Mouse (Mus musculus) spleen, postnatal 36 days (tissue): Measurements from ENCODE around the gene Trim33.
A peak's percentile ranks its signal among the peaks of the same experiment; 100 is the strongest.

Experiments
- DNase-seq, 2 experiments: peaks; one replicate each; pipeline ENCODE4 v3.0.0; 2022; ENCODE audit warnings: low spot score in 2 of 2, mixed read lengths in 1 of 2

Gene Trim33

DNA sequence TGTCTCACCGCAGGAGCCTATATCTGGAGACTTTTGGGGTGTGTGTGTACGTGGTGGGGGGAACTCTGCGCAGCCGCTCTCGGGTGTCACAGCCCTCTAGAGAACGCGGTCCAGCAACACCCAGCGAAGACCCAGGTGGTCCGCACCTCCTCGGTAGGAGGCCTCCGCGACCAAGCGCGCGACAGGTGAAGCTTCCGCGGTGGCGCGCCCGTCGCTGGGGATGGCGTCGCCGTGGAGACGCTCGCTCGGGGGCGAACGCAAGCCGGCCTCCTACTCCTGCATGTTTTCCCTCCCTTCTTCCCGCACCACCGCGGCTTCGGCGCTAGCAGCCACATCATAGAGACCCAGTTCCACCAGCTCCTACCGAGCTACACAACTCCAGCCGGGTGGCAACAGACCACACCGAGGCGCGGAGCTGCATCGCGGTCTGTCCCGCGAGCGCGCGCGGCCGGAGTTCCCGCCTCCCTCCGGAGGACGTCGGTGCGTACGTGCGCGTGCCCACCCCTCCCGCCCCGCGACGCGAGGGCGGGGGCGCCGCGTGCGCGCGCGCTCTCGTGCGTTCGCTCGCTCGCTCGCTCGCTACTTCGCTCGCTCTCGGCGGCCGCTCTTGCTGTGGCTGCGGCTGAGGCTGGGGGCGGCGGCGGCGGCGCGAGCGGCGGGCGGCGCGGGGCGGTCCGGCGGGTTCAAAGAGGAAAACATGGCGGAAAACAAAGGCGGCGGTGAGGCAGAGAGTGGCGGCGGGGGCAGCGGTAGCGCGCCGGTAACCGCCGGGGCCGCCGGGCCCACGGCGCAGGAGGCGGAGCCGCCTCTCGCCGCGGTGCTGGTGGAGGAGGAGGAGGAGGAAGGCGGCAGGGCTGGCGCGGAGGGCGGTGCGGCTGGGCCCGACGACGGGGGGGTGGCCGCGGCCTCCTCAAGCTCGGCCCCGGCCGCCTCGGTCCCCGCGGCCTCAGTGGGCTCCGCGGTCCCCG, at the start of gene Trim33:
Gene Trim33, plus strand, starts transcription at position 112 of the 968 bp plus-strand sequence.
- peak; percentile 85 to 88 for DNase-seq

DNA sequence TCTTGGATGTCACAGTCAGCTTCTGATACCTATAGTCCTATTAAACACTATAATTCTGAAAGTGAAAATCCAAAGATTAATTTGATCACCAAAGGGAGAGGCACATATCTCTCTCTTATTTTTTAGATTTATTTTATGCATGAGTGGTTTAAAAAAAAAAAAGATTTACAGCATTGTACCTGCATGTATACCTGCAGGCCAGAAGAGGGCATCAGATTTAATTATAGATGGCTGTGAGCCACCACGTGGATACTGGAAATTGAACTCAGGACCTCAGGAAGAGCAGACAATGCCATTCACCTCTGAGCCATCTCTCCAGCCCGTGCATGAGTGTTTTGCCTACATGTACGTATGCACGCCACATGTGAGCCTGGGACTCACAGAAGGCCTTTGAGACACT, 46.7 kb upstream of the Trim33 start:
- no peak for DNase-seq

GRCm38 (mm10) chr3:103241524-103241923, 37.6 kb upstream of the Trim33 start:
- DNase-seq = no peak

DNA sequence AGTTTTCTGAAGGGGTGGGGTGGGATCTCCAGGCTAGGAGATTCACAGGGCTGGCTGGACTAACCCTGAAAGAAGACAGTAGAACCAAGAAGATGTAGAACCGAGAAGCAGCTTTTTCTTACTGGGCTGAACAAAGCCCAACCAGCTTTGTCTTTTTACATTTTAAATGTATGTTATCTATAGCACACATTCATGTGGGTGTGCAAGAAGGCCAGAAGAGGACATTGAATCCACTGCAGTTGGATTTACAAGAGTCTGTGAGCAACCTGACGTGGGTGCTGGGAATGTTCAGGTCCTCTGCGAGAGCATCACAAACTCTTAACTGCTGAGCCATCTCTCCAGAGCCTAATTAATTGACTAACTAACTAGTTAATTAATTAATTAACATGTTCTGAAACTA, 36.9 kb upstream of the Trim33 start:
- no peak for DNase-seq

GRCm38 (mm10) chr3:103243491-103243890, 35.6 kb upstream of the Trim33 start:
- no peak for DNase-seq

DNA sequence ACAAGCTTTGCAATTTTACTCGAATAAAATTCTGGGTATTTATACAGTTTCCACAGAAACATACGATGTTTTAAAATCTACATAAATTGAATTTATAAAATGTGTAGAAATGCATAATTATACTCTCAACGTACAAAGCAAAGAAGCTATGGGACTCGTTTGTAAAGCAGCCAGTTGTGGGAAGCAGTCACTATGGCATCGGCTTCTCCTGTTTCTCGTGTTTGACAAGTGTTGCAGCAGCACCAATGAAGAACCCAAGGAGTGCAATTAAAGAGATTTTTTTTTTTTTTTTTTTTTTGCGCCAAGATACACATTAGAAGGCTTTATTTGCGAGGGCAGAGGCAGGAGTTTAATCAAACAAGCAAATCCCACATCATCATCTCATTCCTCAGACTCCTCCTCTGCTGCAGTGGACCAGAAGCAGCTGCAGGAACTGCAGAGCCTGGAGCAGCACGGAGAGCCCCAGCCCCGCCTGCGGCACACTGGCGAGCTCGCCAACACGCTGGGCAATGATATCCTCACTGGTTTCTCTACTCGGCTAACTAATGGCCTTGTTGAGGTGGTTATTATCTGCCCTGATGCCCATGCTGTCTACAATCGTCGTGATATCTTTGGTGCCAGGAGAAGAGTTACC, 32.3 kb upstream of the Trim33 start:
- DNase-seq = no peak

DNA sequence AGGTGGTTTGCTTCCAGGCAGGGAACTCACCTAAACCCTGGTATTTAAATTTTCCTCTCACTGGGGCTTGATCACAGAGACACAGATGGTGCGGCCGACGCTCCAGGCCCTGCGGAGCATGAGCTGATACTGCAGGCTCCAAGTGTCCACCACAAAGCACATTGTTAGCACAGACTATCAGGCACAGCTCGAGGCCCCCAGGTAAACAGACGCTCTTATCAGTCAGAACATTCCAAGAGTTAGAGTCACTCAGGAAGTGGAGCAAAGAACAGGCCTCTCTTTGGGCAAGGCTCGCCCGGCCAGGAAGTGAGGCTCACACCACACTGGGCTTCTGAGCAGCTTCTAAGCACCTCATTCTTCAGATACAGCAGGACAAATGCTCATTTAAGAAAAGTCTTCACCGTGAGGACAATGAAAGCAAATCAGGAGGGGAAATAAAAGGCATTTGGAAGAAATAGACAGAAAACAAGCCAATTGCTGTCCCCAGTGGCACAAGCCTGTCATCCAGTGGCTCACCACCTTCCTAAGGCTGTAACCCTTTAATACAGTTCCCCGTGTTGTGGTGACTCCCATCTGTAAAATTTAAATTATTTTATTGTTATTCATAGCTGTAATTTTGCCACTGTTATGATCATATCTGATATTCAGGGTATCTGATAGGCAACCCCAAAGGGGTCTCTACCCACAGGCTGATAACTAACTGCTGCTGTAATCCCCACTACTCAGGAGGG, 22.8 kb upstream of the Trim33 start:
- DNase-seq = no peak

- no peak for DNase-seq
Measured at GRCm38 (mm10) chr3:103262802-103263417, 16.2 kb upstream of the Trim33 start.

DNA sequence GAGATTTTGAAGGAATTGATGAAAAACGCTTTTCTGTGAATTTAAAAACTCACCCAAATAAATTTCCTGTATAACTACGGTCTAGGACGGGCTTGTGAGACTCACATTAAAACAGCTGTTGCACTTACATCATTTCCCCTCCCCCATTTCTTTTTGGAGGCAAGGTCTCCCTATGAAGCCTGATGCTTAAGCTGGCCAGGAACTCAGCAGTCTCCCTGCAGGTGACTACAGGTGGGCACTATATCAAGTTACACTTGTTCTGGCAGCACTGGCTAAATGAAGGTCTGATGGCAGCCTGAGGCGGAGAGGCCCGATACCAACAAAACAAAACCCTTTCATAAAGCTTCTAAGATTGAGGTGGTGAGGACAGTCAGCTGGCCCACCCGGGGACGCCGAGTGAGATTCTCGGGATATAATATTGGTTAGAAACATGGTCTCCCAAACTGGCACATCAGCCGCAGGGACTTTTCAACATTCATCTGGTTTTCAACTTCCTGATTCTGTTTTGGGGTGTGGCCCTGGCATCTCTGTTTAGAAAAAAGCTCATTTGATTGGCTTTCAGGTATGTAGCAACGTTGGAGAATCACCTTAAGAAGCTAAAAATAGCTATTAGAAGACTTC, 422 bp upstream of the Trim33 start:
- no peak for DNase-seq

- DNase-seq = peak; percentile 33 to 36
Measured at GRCm38 (mm10) chr3:103280241-103280761, 1.2 kb downstream of the Trim33 start.

GRCm38 (mm10) chr3:103280875-103281274, 1.8 kb downstream of the Trim33 start:
- DNase-seq = no peak

DNA sequence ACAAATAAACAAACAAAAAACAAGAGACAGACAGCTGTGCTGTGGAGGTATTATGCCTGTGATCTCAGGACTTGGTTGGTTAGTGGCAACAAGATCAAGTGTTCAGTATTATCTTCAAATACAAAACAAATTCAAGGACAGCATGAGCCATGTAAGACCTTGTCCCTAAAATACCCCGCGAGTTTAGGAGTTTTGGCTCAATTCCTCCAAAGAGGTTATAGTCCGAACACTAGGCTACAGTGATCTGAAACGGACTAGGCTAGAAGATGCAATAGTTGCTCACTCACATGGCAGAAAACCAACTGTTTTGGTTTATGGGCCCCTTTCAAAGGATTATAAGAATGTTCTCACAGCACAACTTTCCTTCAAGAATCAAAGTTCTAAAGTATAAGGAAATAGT, 9.7 kb downstream of the Trim33 start:
- no peak for DNase-seq

DNA sequence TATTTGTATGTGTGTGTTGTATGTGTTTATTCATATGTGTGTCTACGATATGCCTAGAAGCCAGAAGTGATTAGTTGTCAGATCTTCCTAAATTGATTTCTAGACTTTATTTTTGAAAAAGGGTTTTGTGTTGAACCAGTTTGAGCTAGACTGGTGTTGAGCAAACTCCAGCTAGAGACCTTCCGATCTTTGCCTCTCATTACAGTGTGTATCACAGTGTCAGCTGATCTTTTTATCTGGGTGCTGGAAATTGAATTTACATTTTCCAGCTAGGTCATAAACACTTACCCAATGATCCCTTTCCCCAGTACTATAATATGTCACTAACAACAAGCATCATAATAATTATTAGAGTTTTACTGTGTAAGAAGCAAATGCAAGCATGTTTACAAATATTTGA, 12.0 kb downstream of the Trim33 start:
- DNase-seq = no peak

GRCm38 (mm10) chr3:103305411-103305982, 26.4 kb downstream of the Trim33 start:
- no peak for DNase-seq

GRCm38 (mm10) chr3:103309252-103309651, 30.2 kb downstream of the Trim33 start:
- no peak for DNase-seq

- no peak for DNase-seq
Measured at GRCm38 (mm10) chr3:103309750-103310149, 30.7 kb downstream of the Trim33 start.

DNA sequence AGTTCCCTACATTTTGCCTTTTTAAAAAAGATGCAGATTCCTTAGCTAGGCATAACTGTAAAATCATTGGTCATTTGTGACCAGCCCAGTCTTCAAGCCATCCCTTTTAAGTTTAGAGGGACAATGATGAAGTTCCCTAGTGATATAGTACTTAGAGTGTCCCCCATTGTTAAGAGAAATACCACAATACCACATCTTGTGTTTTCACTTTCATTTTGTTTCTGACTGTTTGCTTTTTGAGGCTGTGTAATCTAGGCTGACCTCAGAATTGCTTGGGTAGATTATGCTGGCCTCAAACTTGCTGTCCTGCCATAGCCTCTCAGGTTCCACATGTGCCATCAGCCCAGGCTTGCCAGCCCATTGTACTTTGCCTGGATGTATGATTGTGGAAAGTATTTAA, 35.2 kb downstream of the Trim33 start:
- no peak for DNase-seq

GRCm38 (mm10) chr3:103335371-103335770, 56.3 kb downstream of the Trim33 start:
- DNase-seq = no peak

DNA sequence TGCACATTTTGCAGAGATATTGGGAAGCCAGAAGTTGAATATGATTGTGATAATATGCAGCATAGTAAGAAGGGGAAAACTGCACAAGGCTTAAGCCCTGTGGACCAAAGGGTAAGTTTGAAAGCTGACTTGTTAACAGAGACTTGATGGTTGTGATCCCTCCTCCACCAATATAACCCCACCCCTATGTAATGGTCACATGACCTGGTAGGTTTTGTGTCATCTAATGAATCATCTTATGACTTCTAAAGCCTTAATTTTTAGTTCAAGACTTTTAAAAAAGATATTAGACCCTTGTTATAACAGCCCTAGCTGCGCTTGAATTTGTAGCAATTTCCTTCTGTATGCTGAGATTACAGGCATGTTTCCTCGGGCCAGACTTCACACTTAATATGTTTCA, 67.6 kb downstream of the Trim33 start:
- no peak for DNase-seq

GRCm38 (mm10) chr3:103353518-103353917, 74.4 kb downstream of the Trim33 start:
- DNase-seq = no peak

- no peak for DNase-seq
Measured at GRCm38 (mm10) chr3:103354041-103354440, 74.9 kb downstream of the Trim33 start.
